Mouse (Mus musculus) hindbrain, postnatal 0 days (tissue): ENCODE results near the gene Adcy10. TPM values are rescaled to one million over a fixed set of nuclear protein-coding genes. Genes with fewer than 3 reads are reported as not detected.

Experiments used
- ATAC-seq: fragments of 200-750 bp; cut with Nextera tagmentation; 2 replicates; pipeline ENCODE4 v1.8.0; 2017; ENCODE audit warnings: mild to moderate bottlenecking, moderate TSS enrichment, moderate library complexity
- DNase-seq: peaks from one replicate; pipeline ENCODE4 v3.0.0-alpha.2; 2015; ENCODE audit warnings: low spot score
- H3K27ac ChIP-seq: fragments of 300-500 bp; sonication (generic); 2 replicates; pipeline ENCODE4 v1.5.1; 2014; ENCODE audit warnings: mild to moderate bottlenecking
- H3K27me3 ChIP-seq: fragments of 300-500 bp; sonication (generic); 2 replicates; pipeline ENCODE4 v1.6.1; 2014; ENCODE audit warnings: low read length, mixed read lengths; ENCODE audit not compliant: insufficient read depth
- H3K36me3 ChIP-seq: fragments of 300-500 bp; sonication (generic); 2 replicates; pipeline ENCODE4 v1.6.1; 2014; ENCODE audit warnings: low read length, mixed read lengths; ENCODE audit not compliant: insufficient read depth
- H3K4me1 ChIP-seq: fragments of 300-500 bp; sonication (generic); 2 replicates; pipeline ENCODE4 v1.6.1; 2014; ENCODE audit warnings: antibody characterized with exemption, low read length, mixed read lengths; ENCODE audit not compliant: insufficient read depth
- H3K4me2 ChIP-seq: fragments of 300-500 bp; sonication (generic); 2 replicates; pipeline ENCODE4 v1.6.1; 2014; ENCODE audit warnings: low read depth, mild to moderate bottlenecking, low read length, moderate library complexity, mixed read lengths
- H3K4me3 ChIP-seq: fragments of 300-500 bp; sonication (generic); 2 replicates; pipeline ENCODE4 v1.5.1; 2014; ENCODE audit warnings: low read length
- H3K9ac ChIP-seq: fragments of 300-500 bp; sonication (generic); replicated peaks from 2 replicates; pipeline ENCODE4 v1.6.1; 2014; ENCODE audit warnings: mild to moderate bottlenecking, low read length, moderate library complexity, mixed read lengths
- H3K9me3 ChIP-seq: fragments of 300-500 bp; sonication (generic); 2 replicates; pipeline ENCODE4 v1.6.1; 2016; ENCODE audit warnings: low read length, mixed read lengths
- CTCF ChIP-seq: IDR thresholded peaks from 2 replicates; pipeline ENCODE4 v1.5.1; 2016; ENCODE audit warnings: antibody characterized with exemption, control low read depth, low read depth
- WGBS: fragments of 180-500 bp; shearing (Covaris S2); extraction: QIAGEN DNeasy Blood & Tissue Kit; methylation state at CpG from one replicate; pipeline ENCODE4 v1.1.7; 2014; 5-methylcytosine and 5-hydroxymethylcytosine counted together
- polyA plus RNA-seq: library from polyadenylated mRNA; unstranded; fragments of >200 nt; fragmentation: Nextera tagmentation; extraction: Ambion mirVana; gene quantifications from 2 replicates; pipeline ENCODE4 v1.2.1, GENCODE M21; 2015
- total RNA-seq: library from RNA; depleted of rRNA; stranded (reverse); fragments of >200 nt; gene quantifications from 2 replicates; pipeline ENCODE4 v1.2.3, GENCODE M21; 2014

Gene Adcy10
- total and polyA plus RNA-seq, 2 experiments from 2014 or later, result 0.06 to 0.78 TPM

- ATAC-seq, result no peak
- H3K36me3 ChIP-seq, result peaks cover 24% of the 10 kb centered on the region
- no peak overlapping the region for H3K4me2 ChIP-seq
- H3K27ac ChIP-seq, result no peak overlapping the region
- no peak overlapping the region for H3K4me3 ChIP-seq
- no peak for DNase-seq
- no peaks in the 10 kb centered on the region for H3K27me3 ChIP-seq
- no peak for TF ChIP-seq CTCF
- H3K9me3 ChIP-seq, result no peaks in the 10 kb centered on the region
- no peaks in the 10 kb centered on the region for H3K4me1 ChIP-seq
- 91% methylated on average over 15 of the region's 15 CpGs for WGBS
- no peak overlapping the region for H3K9ac ChIP-seq
Measured at GRCm38 (mm10) chr1:165594699-165595421, 109.9 kb downstream of the Adcy10 start.

- Histone ChIP-seq H3K9ac (no peak overlapping the region), H3K4me3 (no peak overlapping the region), H3K27ac (no peak overlapping the region), H3K27me3 (no peaks in the 10 kb centered on the region), H3K4me1 (no peaks in the 10 kb centered on the region), H3K36me3 (peaks cover 28% of the 10 kb centered on the region), H3K4me2 (no peak overlapping the region), H3K9me3 (no peaks in the 10 kb centered on the region)
- no peak for DNase-seq
- no peak for ATAC-seq
- no peak for TF ChIP-seq CTCF
- WGBS, result 88% methylated on average over 10 of the region's 10 CpGs
Measured at GRCm38 (mm10) chr1:165601775-165602280, 116.8 kb downstream of the Adcy10 start.

GRCm38 (mm10) chr1:165603218-165603617, 118.2 kb downstream of the Adcy10 start:
- Histone ChIP-seq H3K4me1 (no peaks in the 10 kb centered on the region), H3K4me3 (no peak overlapping the region), H3K27ac (no peak overlapping the region), H3K4me2 (no peak overlapping the region), H3K9ac (no peak overlapping the region), H3K36me3 (peaks cover 28% of the 10 kb centered on the region), H3K9me3 (no peaks in the 10 kb centered on the region), H3K27me3 (no peaks in the 10 kb centered on the region)
- TF ChIP-seq CTCF, result no peak
- WGBS, result 81% methylated on average over 14 of the region's 14 CpGs
- ATAC-seq, result no peak
- no peak for DNase-seq

GRCm38 (mm10) chr1:165604203-165604602, 119.2 kb downstream of the Adcy10 start:
- Histone ChIP-seq H3K27ac (no peak overlapping the region), H3K4me2 (no peak overlapping the region), H3K4me3 (no peak overlapping the region), H3K9me3 (no peaks in the 10 kb centered on the region), H3K36me3 (peaks cover 28% of the 10 kb centered on the region), H3K27me3 (no peaks in the 10 kb centered on the region), H3K9ac (no peak overlapping the region), H3K4me1 (no peaks in the 10 kb centered on the region)
- DNase-seq (no peak), ATAC-seq (no peak)
- no peak for TF ChIP-seq CTCF
- 84% methylated on average over 8 of the region's 8 CpGs for WGBS

GRCm38 (mm10) chr1:165605108-165605507, 120.1 kb downstream of the Adcy10 start:
- peaks cover 28% of the 10 kb centered on the region for H3K36me3 ChIP-seq
- no peaks in the 10 kb centered on the region for H3K9me3 ChIP-seq
- no peaks in the 10 kb centered on the region for H3K27me3 ChIP-seq
- H3K4me2 ChIP-seq, result no peak overlapping the region
- no peak overlapping the region for H3K9ac ChIP-seq
- no peak overlapping the region for H3K27ac ChIP-seq
- H3K4me3 ChIP-seq, result no peak overlapping the region
- 69% methylated on average over 3 of the region's 3 CpGs for WGBS
- no peak for TF ChIP-seq CTCF
- no peaks in the 10 kb centered on the region for H3K4me1 ChIP-seq
- no peak for DNase-seq
- no peak for ATAC-seq

GRCm38 (mm10) chr1:165605774-165606173, 120.8 kb downstream of the Adcy10 start:
- H3K4me3 ChIP-seq, result no peak overlapping the region
- no peak overlapping the region for H3K4me2 ChIP-seq
- no peak for TF ChIP-seq CTCF
- WGBS, result 53% methylated on average over 6 of the region's 6 CpGs
- DNase-seq (peak; percentile 62), ATAC-seq (no peak)
- H3K9me3 ChIP-seq, result no peaks in the 10 kb centered on the region
- no peak overlapping the region for H3K27ac ChIP-seq
- no peaks in the 10 kb centered on the region for H3K4me1 ChIP-seq
- H3K27me3 ChIP-seq, result no peaks in the 10 kb centered on the region
- no peak overlapping the region for H3K9ac ChIP-seq
- peaks cover 28% of the 10 kb centered on the region for H3K36me3 ChIP-seq

- 89% methylated on average over 4 of the region's 4 CpGs for WGBS
- DNase-seq, result no peak
- Histone ChIP-seq H3K27me3 (no peaks in the 10 kb centered on the region), H3K4me3 (no peak overlapping the region), H3K4me1 (no peaks in the 10 kb centered on the region), H3K4me2 (no peak overlapping the region), H3K27ac (no peak overlapping the region), H3K36me3 (peaks cover 16% of the 10 kb centered on the region; the same call in 1 of the 2 replicates), H3K9ac (no peak overlapping the region), H3K9me3 (no peaks in the 10 kb centered on the region)
- no peak for ATAC-seq
- TF ChIP-seq CTCF, result no peak
Measured at GRCm38 (mm10) chr1:165608904-165609303, 123.9 kb downstream of the Adcy10 start.
